Mouse (Mus musculus) MEL (cell line): ENCODE measurements around the gene Ror2.

ENCODE experiments used
- CHD2 ChIP-seq: IDR thresholded peaks from 2 replicates; pipeline ENCODE4 v1.6.1; 2011; ENCODE audit warnings: low read length, improper control_type of control experiment
- CTCF ChIP-seq, 3 experiments: IDR thresholded peaks in 2 of 3; conservative IDR thresholded peaks in 1 of 3; 2 replicates each; pipeline ENCODE4 v1.5.1; 2011 to 2012; ENCODE audit warnings: low read length in 3 of 3, low read depth in 2 of 3, mild to moderate bottlenecking in 2 of 3, improper control_type of control experiment in 1 of 3, inconsistent platforms in 1 of 3, mixed read lengths in 1 of 3, moderate library complexity in 1 of 3; ENCODE audit not compliant: control insufficient read depth in 1 of 3, insufficient read depth in 1 of 3, poor library complexity in 1 of 3, severe bottlenecking in 1 of 3
- ELF1 ChIP-seq: IDR thresholded peaks from 2 replicates; pipeline ENCODE4 v1.6.1; 2014; ENCODE audit warnings: low read depth, mild to moderate bottlenecking, inconsistent platforms, low read length, improper control_type of control experiment, moderate library complexity
- EP300 ChIP-seq, 2 experiments: IDR thresholded peaks; 2 replicates each; pipeline ENCODE4 v1.6.1; 2011; ENCODE audit warnings: improper control_type of control experiment in 2 of 2, low read length in 2 of 2, low read depth in 1 of 2, mild to moderate bottlenecking in 1 of 2
- MAFK ChIP-seq: IDR thresholded peaks from 2 replicates; pipeline ENCODE4 v1.6.1; 2011; ENCODE audit warnings: low read depth, mild to moderate bottlenecking, low read length, improper control_type of control experiment, borderline replicate concordance
- MAX ChIP-seq: IDR thresholded peaks from 2 replicates; pipeline ENCODE4 v1.6.1; 2011; ENCODE audit warnings: low read length, improper control_type of control experiment
- NELFE ChIP-seq: IDR thresholded peaks from 2 replicates; pipeline ENCODE4 v1.6.1; 2011; ENCODE audit warnings: low read depth, low read length, improper control_type of control experiment
- NRF1 ChIP-seq: IDR thresholded peaks from 2 replicates; pipeline ENCODE4 v1.6.1; 2014; ENCODE audit warnings: low read depth, mild to moderate bottlenecking, inconsistent platforms, low read length, improper control_type of control experiment, moderate library complexity; ENCODE audit not compliant: poor library complexity, insufficient read depth, severe bottlenecking
- POLR2A ChIP-seq, 2 experiments: IDR thresholded peaks; 2 replicates each; pipeline ENCODE4 v1.6.1; 2011 to 2012; ENCODE audit warnings: low read length in 2 of 2, mild to moderate bottlenecking in 2 of 2, control low read depth in 1 of 2, improper control_type of control experiment in 1 of 2, low read depth in 1 of 2, moderate library complexity in 1 of 2; ENCODE audit not compliant: control insufficient read depth in 1 of 2, insufficient read depth in 1 of 2, poor library complexity in 1 of 2
- POLR2AphosphoS2 ChIP-seq: IDR thresholded peaks from 2 replicates; pipeline ENCODE4 v1.6.1; 2011; ENCODE audit warnings: low read length, improper control_type of control experiment
- TBP ChIP-seq: IDR thresholded peaks from 2 replicates; pipeline ENCODE4 v1.8.0; 2011; ENCODE audit warnings: low read depth, low read length, improper control_type of control experiment
- TCF12 ChIP-seq: IDR thresholded peaks from 2 replicates; pipeline ENCODE4 v1.6.1; 2014; ENCODE audit warnings: low read depth, mild to moderate bottlenecking, inconsistent platforms, low read length, improper control_type of control experiment, moderate library complexity

DNA sequence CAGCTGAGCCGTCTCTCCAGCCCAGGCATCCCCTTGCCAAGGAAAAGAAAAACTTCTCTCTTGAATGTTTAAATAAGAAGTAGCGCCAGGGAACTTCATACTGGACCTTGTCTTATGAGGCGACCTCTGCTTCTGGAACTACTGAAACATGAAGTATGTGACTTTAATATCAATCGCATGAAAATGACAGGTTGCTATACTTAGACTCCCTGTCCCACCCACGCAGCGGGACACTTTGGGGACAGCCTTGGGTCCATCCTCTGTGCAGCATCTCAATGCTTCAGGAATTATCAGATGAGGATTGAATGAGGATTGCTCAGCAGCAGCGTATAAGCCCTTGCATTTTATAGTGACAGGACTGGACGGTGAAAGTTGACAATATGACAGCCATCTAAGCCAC is 122.9 kb downstream of the Ror2 start:
- TF ChIP-seq TBP (no peak), POLR2AphosphoS2 (no peak), EP300 (IDR thresholded peaks at IDR 0.05; ENCODE audit: low read depth in 1 of 2, low read length in 2 of 2) (no peak), CTCF (IDR thresholded peaks at IDR 0.05 in 2 of 3, conservative IDR thresholded peaks at IDR 0.05 in 1 of 3; ENCODE audit: control insufficient read depth in 1 of 3, insufficient read depth in 1 of 3, low read depth in 2 of 3, low read length in 3 of 3, poor library complexity in 1 of 3, severe bottlenecking in 1 of 3) (no peak), ELF1 (no peak), POLR2A (IDR thresholded peaks at IDR 0.05; ENCODE audit: control insufficient read depth in 1 of 2, insufficient read depth in 1 of 2, low read depth in 1 of 2, low read length in 2 of 2, poor library complexity in 1 of 2) (no peak), TCF12 (no peak), MAFK (no peak), NELFE (no peak), MAX (no peak), NRF1 (no peak), CHD2 (no peak)
